Mouse (Mus musculus) liver, embryonic 12.5 days (tissue): ENCODE data around the gene Hspa1b. TPM values are rescaled to one million over a fixed set of nuclear protein-coding genes. Genes with fewer than 3 reads are reported as not detected.
"Not testable (repeated sequence)": the region's sequence is repeated elsewhere in the genome, so short reads cannot be mapped to it uniquely, and the experiment has no call there.

Experiments
- ATAC-seq: fragments of 200-750 bp; cut with Nextera tagmentation; 2 replicates; pipeline ENCODE4 v1.8.0; 2017; ENCODE audit warnings: moderate number of reproducible peaks, mild to moderate bottlenecking, moderate library complexity
- H3K27ac ChIP-seq: fragments of 300-500 bp; sonication (generic); 2 replicates; pipeline ENCODE4 v1.5.1; 2016; ENCODE audit warnings: mild to moderate bottlenecking
- H3K27me3 ChIP-seq: fragments of 300-500 bp; sonication (generic); replicated peaks from 2 replicates; pipeline ENCODE4 v1.6.1; 2016; ENCODE audit warnings: mild to moderate bottlenecking, moderate library complexity
- H3K36me3 ChIP-seq: fragments of 300-500 bp; sonication (generic); 2 replicates; pipeline ENCODE4 v1.6.1; 2016; ENCODE audit warnings: mild to moderate bottlenecking, moderate library complexity
- H3K4me1 ChIP-seq: fragments of 300-500 bp; sonication (generic); 2 replicates; pipeline ENCODE4 v1.6.1; 2016
- H3K4me2 ChIP-seq: fragments of 300-500 bp; sonication (generic); 2 replicates; pipeline ENCODE4 v1.6.1; 2016; ENCODE audit warnings: mild to moderate bottlenecking, moderate library complexity
- H3K4me3 ChIP-seq: fragments of 300-500 bp; sonication (generic); 2 replicates; pipeline ENCODE4 v1.5.1; 2016; ENCODE audit warnings: mild to moderate bottlenecking, moderate library complexity
- H3K9ac ChIP-seq: fragments of 300-500 bp; sonication (generic); 2 replicates; pipeline ENCODE4 v1.6.1; 2016; ENCODE audit warnings: mild to moderate bottlenecking, moderate library complexity
- H3K9me3 ChIP-seq: fragments of 300-500 bp; sonication (generic); replicated peaks from 2 replicates; pipeline ENCODE4 v1.6.1; 2016; ENCODE audit warnings: mild to moderate bottlenecking, moderate library complexity
- WGBS: fragments of 180-500 bp; shearing (Covaris S2); methylation state at CpG from one replicate; pipeline ENCODE4 v1.1.7; 2016; ENCODE audit not compliant: insufficient replicate concordance; 5-methylcytosine and 5-hydroxymethylcytosine counted together
- polyA plus RNA-seq: library from polyadenylated mRNA; unstranded; fragments of >200 nt; fragmentation: Nextera tagmentation; extraction: Ambion mirVana; gene quantifications from 2 replicates; pipeline ENCODE4 v1.2.1, GENCODE M21; 2016

Gene Hspa1b
- polyA plus RNA-seq = 0.11 and 0.21 TPM in 2 replicates

- Histone ChIP-seq H3K27ac (peak within 1 kb of the TSS; percentile 85), H3K4me3 (peak within 1 kb of the TSS; percentile 63), H3K27me3 (peaks cover 76% of the 10 kb centered on the region), H3K4me1 (peaks cover 12% of the 10 kb centered on the region), H3K4me2 (peak within 1 kb of the TSS; percentile 87), H3K9ac (peak within 1 kb of the TSS; percentile 75)
- H3K36me3 ChIP-seq, H3K9me3 ChIP-seq: not testable (repeated sequence)
- peak; percentile 90 for ATAC-seq
- under 1% methylated on average over 32 of the region's 32 CpGs for WGBS
Measured at GRCm38 (mm10) chr17:34959130-34959778, at the start of gene Hspa1b. Hspa1b (minus strand) TSS chr17:34959238.

- H3K9me3 ChIP-seq = no peaks in the 10 kb centered on the region
Measured at GRCm38 (mm10) chr17:35007387-35007991, 48.5 kb upstream of the Hspa1b start.

GRCm38 (mm10) chr17:35005902-35006301 is 46.9 kb upstream of the Hspa1b start:
- Histone ChIP-seq H3K4me1 (peaks cover 33% of the 10 kb centered on the region), H3K36me3 (peaks cover 78% of the 10 kb centered on the region)
- not testable (repeated sequence) for H3K9me3 ChIP-seq, ATAC-seq, H3K9ac ChIP-seq, H3K27ac ChIP-seq, H3K27me3 ChIP-seq, H3K4me3 ChIP-seq, H3K4me2 ChIP-seq
- 88% methylated on average over 4 of the region's 5 CpGs for WGBS

More at GRCm38 (mm10) chr17:35007387-35007991, 48.5 kb upstream of the Hspa1b start:
- no peaks in the 10 kb centered on the region for H3K27me3 ChIP-seq
- peaks cover 94% of the 10 kb centered on the region for H3K36me3 ChIP-seq
- no peak overlapping the region for H3K4me3 ChIP-seq
- no peak overlapping the region for H3K4me2 ChIP-seq
- no peak overlapping the region for H3K9ac ChIP-seq
- no peak for ATAC-seq
- H3K27ac ChIP-seq = no peak overlapping the region
- peaks cover 27% of the 10 kb centered on the region for H3K4me1 ChIP-seq
- WGBS = 90% methylated on average over 7 of the region's 7 CpGs

GRCm38 (mm10) chr17:35005158-35005557 is 46.1 kb upstream of the Hspa1b start:
- ATAC-seq = no peak
- 0 out of 2 replicates have a peak overlapping the region, but pooled peaks have one; percentile 99 for H3K4me2 ChIP-seq
- WGBS = 88% methylated on average over 10 of the region's 10 CpGs
- H3K27me3 ChIP-seq = no peaks in the 10 kb centered on the region
- no peak overlapping the region for H3K4me3 ChIP-seq
- peaks cover 33% of the 10 kb centered on the region for H3K4me1 ChIP-seq
- H3K9ac ChIP-seq = 0 out of 2 replicates have a peak overlapping the region, but pooled peaks have one; percentile 13
- peak overlapping the region; percentile 61; the same call in 1 of the 2 replicates for H3K27ac ChIP-seq
- no peaks in the 10 kb centered on the region for H3K9me3 ChIP-seq
- H3K36me3 ChIP-seq = peaks cover 70% of the 10 kb centered on the region

GRCm38 (mm10) chr17:35004075-35004717 is 45.2 kb upstream of the Hspa1b start:
- Histone ChIP-seq H3K4me1 (peaks cover 42% of the 10 kb centered on the region), H3K4me3 (no peak overlapping the region), H3K27ac (peak overlapping the region; percentile 61), H3K9ac (peak overlapping the region; percentile 99; the same call in 1 of the 2 replicates), H3K27me3 (no peaks in the 10 kb centered on the region), H3K36me3 (peaks cover 63% of the 10 kb centered on the region), H3K4me2 (peak overlapping the region; percentile 99), H3K9me3 (no peaks in the 10 kb centered on the region)
- WGBS = 81% methylated on average over 17 of the region's 17 CpGs
- no peak for ATAC-seq

- ATAC-seq = no peak
- H3K36me3 ChIP-seq = peaks cover 63% of the 10 kb centered on the region
- H3K4me1 ChIP-seq = peaks cover 52% of the 10 kb centered on the region
- peak overlapping the region; percentile 98 for H3K27ac ChIP-seq
- 39% methylated on average over 9 of the region's 9 CpGs for WGBS
- peak overlapping the region; percentile 99 for H3K9ac ChIP-seq
- H3K4me2 ChIP-seq = peak overlapping the region; percentile 99
- no peaks in the 10 kb centered on the region for H3K27me3 ChIP-seq
- H3K9me3 ChIP-seq = no peaks in the 10 kb centered on the region
- peak overlapping the region; percentile 97 for H3K4me3 ChIP-seq
Measured at GRCm38 (mm10) chr17:35003022-35003838, 44.2 kb upstream of the Hspa1b start.

GRCm38 (mm10) chr17:35002153-35002865 is 43.3 kb upstream of the Hspa1b start:
- Histone ChIP-seq H3K4me3 (peak overlapping the region; percentile 97), H3K4me2 (peak overlapping the region; percentile 99), H3K4me1 (peaks cover 61% of the 10 kb centered on the region), H3K36me3 (peaks cover 63% of the 10 kb centered on the region), H3K9ac (peak overlapping the region; percentile 99), H3K27me3 (no peaks in the 10 kb centered on the region), H3K9me3 (no peaks in the 10 kb centered on the region; the same call in 1 of the 2 replicates), H3K27ac (peak overlapping the region; percentile 98)
- ATAC-seq = peak; percentile 38
- WGBS = 3% methylated on average over 12 of the region's 12 CpGs

- WGBS = under 1% methylated on average over 35 of the region's 35 CpGs
- H3K4me1 ChIP-seq = peaks cover 68% of the 10 kb centered on the region
Measured at GRCm38 (mm10) chr17:35001452-35002152, 42.6 kb upstream of the Hspa1b start.

GRCm38 (mm10) chr17:35000717-35001451 is 41.8 kb upstream of the Hspa1b start, which contains the start of gene Vars:
Vars (plus strand) TSS chr17:35000987.
- peak; percentile 81 for ATAC-seq
- Histone ChIP-seq H3K27me3 (no peaks in the 10 kb centered on the region), H3K36me3 (peaks cover 61% of the 10 kb centered on the region), H3K4me1 (peaks cover 73% of the 10 kb centered on the region), H3K9me3 (no peaks in the 10 kb centered on the region; the same call in 1 of the 2 replicates), H3K27ac (peak within 1 kb of the TSS; percentile 98), H3K4me2 (peak within 1 kb of the TSS; percentile 99), H3K4me3 (peak within 1 kb of the TSS; percentile 97), H3K9ac (peak within 1 kb of the TSS; percentile 99)
- WGBS = under 1% methylated on average over 81 of the region's 83 CpGs

More at GRCm38 (mm10) chr17:35001452-35002152, 42.6 kb upstream of the Hspa1b start:
- ATAC-seq = peak; percentile 12; the same call in 1 of the 2 replicates
- Histone ChIP-seq H3K4me2 (peak overlapping the region; percentile 99), H3K4me3 (peak overlapping the region; percentile 97), H3K27me3 (no peaks in the 10 kb centered on the region), H3K27ac (peak overlapping the region; percentile 98), H3K9me3 (no peaks in the 10 kb centered on the region; the same call in 1 of the 2 replicates), H3K9ac (peak overlapping the region; percentile 99), H3K36me3 (peaks cover 63% of the 10 kb centered on the region)
